Mouse (Mus musculus) limb, embryonic 14.5 days (tissue): ENCODE results near the gene Sdccag8. TPM values are rescaled to one million over a fixed set of nuclear protein-coding genes. Genes with fewer than 3 reads are reported as not detected.

ENCODE experiments used
- ATAC-seq: fragments of 200-750 bp; cut with Nextera tagmentation; 2 replicates; pipeline ENCODE4 v1.8.0; 2017; ENCODE audit warnings: low read depth, moderate number of reproducible peaks, moderate TSS enrichment; ENCODE audit not compliant: low FRiP score
- DNase-seq: peaks from one replicate; pipeline ENCODE4 v3.0.0-alpha.2; 2015; ENCODE audit warnings: low spot score
- H3K27ac ChIP-seq: fragments of 300-500 bp; sonication (generic); replicated peaks from 2 replicates; pipeline ENCODE4 v1.5.1; 2014; ENCODE audit warnings: low read depth, mild to moderate bottlenecking, low read length, moderate library complexity, mixed read lengths
- H3K27me3 ChIP-seq: fragments of 300-500 bp; sonication (generic); 2 replicates; pipeline ENCODE4 v1.6.1; 2014; ENCODE audit warnings: low read length, mixed read lengths; ENCODE audit not compliant: control insufficient read depth, insufficient read depth
- H3K36me3 ChIP-seq: fragments of 300-500 bp; sonication (generic); 2 replicates; pipeline ENCODE4 v1.6.1; 2014; ENCODE audit warnings: mild to moderate bottlenecking, low read length, moderate library complexity, mixed read lengths; ENCODE audit not compliant: control insufficient read depth, insufficient read depth
- H3K4me1 ChIP-seq: fragments of 300-500 bp; sonication (generic); 2 replicates; pipeline ENCODE4 v1.6.1; 2014; ENCODE audit warnings: antibody characterized with exemption, low read length, mixed read lengths; ENCODE audit not compliant: control insufficient read depth, insufficient read depth
- H3K4me2 ChIP-seq: fragments of 300-500 bp; sonication (generic); replicated peaks from 2 replicates; pipeline ENCODE4 v1.6.1; 2014; ENCODE audit warnings: low read depth, mild to moderate bottlenecking, low read length, moderate library complexity; ENCODE audit not compliant: severe bottlenecking
- H3K4me3 ChIP-seq: fragments of 300-500 bp; sonication (generic); replicated peaks from 2 replicates; pipeline ENCODE4 v1.5.1; 2014; ENCODE audit warnings: low read length
- H3K9ac ChIP-seq: fragments of 300-500 bp; sonication (generic); 2 replicates; pipeline ENCODE4 v1.6.1; 2014; ENCODE audit warnings: mild to moderate bottlenecking, low read depth, low read length, moderate library complexity; ENCODE audit not compliant: severe bottlenecking
- H3K9me3 ChIP-seq: fragments of 300-500 bp; sonication (generic); 2 replicates; pipeline ENCODE4 v1.6.1; 2016; ENCODE audit warnings: low read length; ENCODE audit not compliant: control insufficient read depth
- POLR2A ChIP-seq: fragments of 200-500 bp; IDR thresholded peaks from 2 replicates; pipeline ENCODE4 v1.8.0; 2012; ENCODE audit warnings: inconsistent platforms, mild to moderate bottlenecking, moderate library complexity, borderline replicate concordance; ENCODE audit not compliant: insufficient read depth, insufficient read length; ENCODE audit errors: extremely low read depth
- WGBS: fragments of 180-500 bp; shearing (Covaris S2); extraction: QIAGEN DNeasy Blood & Tissue Kit; methylation state at CpG from one replicate; pipeline ENCODE4 v1.1.7; 2014; 5-methylcytosine and 5-hydroxymethylcytosine counted together
- polyA plus RNA-seq, 2 experiments: library from polyadenylated mRNA; depleted of rRNA in 1 of 2; stranded (reverse) in 1 of 2; unstranded in 1 of 2; fragments of >200 nt; fragmentation: Nextera tagmentation in 1 of 2; extraction: Ambion mirVana in 1 of 2; gene quantifications; 2 replicates each; pipeline versions ENCODE4 v1.2.1 to v1.2.3; 2012 to 2014

The Sdccag8 gene
- polyA plus RNA-seq, 2 experiments, result 8.5 to 15.8 TPM

DNA sequence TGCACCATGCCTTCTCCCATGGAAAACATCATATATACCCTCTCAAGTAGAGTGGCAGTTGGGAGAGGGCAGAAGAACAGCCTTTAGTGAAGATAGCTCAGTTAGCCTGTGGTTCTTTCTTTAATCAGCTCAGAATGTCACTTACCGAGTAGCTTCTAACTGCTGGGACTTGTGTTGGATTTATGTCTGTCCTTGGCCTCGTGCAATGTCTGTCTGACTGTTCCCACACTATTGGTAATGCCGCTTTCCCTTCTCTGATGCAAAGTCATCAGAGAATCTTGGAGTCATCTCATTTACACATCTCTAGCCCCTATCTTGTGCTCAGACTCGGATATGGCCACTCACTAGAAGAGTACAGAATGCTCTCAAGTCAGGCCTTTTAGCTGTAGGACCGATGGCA is 128.7 kb downstream of the Sdccag8 start:
- WGBS, result 96% methylated on average over 5 of the region's 5 CpGs
- Histone ChIP-seq H3K27me3 (no peaks in the 10 kb centered on the region), H3K9me3 (no peaks in the 10 kb centered on the region), H3K4me2 (no peak overlapping the region), H3K27ac (no peak overlapping the region), H3K9ac (no peak overlapping the region), H3K4me1 (no peaks in the 10 kb centered on the region), H3K36me3 (no peaks in the 10 kb centered on the region), H3K4me3 (no peak overlapping the region)
- DNase-seq (no peak), ATAC-seq (no peak)
- no peak for TF ChIP-seq POLR2A

DNA sequence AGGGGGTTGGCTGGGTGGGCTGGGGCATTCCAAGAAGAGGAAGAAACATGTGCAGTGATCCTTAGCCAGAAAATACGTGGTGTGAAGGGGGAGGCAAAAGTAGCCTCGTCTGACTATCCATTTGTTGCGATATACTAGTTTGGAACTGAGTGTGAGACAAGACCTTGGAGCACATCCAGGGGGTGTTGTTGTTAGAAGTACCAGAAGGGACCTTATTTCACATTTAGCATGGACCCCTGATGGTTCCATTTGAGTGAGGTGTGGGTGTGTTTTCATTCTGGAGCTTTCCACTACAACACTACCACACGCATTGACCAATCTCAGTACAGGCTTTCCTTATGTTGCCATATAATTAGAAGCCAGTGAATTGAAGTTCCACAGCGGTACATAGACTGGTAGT is 129.5 kb downstream of the Sdccag8 start:
- DNase-seq (no peak), ATAC-seq (no peak)
- Histone ChIP-seq H3K27me3 (no peaks in the 10 kb centered on the region), H3K27ac (no peak overlapping the region), H3K9ac (no peak overlapping the region), H3K9me3 (no peaks in the 10 kb centered on the region), H3K4me1 (no peaks in the 10 kb centered on the region), H3K4me2 (no peak overlapping the region), H3K4me3 (no peak overlapping the region), H3K36me3 (no peaks in the 10 kb centered on the region)
- 77% methylated on average over 5 of the region's 5 CpGs for WGBS
- no peak for TF ChIP-seq POLR2A

DNA sequence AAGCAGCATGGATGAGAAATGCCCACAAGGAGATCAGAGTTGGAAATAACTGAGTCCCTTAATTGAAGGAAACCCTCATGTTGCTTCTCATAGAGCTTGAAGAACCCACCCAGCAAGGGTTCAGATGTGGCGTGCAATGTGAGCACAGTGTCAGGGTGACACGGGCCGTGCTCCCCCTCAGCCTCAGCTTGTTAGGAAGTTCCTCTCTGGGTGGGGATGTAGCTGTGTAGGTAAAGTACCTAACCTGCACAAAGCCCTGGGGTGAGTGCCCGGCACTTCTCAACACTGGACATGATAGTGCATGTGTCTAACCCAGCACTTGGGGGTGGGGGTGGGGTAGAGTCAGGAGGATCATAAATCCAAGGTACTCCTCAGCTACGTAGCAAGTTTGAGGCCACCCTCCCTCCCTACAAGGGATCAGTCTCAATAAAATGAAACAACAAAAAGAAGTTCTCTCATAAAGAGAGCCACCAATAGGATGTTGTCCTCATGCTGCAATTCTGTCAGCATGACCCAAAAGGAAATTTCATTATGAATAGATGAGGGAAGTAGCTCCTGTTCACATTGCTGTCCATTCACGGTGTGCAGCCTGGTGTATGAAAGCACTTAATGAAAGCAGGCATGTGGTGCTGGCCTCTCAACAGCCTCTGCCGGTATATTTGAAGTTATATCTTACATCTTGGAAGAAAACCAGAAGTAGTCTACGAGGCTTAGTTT is 130.2 kb downstream of the Sdccag8 start:
- ATAC-seq (no peak), DNase-seq (no peak)
- Histone ChIP-seq H3K4me3 (no peak overlapping the region), H3K4me2 (no peak overlapping the region), H3K27me3 (no peaks in the 10 kb centered on the region), H3K4me1 (no peaks in the 10 kb centered on the region), H3K9me3 (no peaks in the 10 kb centered on the region), H3K9ac (no peak overlapping the region), H3K36me3 (no peaks in the 10 kb centered on the region), H3K27ac (no peak overlapping the region)
- WGBS, result 64% methylated on average over 8 of the region's 8 CpGs
- TF ChIP-seq POLR2A, result no peak

DNA sequence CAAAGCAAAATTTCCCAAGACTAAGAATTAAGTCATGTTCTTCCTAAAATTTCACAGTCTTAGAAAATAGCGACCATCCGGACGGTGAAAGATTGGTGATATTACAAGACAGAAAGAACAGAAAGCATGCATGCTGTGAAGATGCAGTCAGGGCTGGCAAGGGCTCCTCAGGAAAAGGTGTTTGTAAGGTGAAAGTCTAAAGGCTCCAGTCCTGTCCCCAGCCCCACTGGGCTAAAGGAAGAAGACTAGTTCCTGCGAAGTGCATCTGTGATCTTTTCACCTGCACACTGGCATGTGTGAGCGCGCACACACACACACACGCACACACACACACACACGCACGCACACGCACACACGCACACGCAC is 130.7 kb downstream of the Sdccag8 start:
- no peak for ATAC-seq
- TF ChIP-seq POLR2A, result no peak

DNA sequence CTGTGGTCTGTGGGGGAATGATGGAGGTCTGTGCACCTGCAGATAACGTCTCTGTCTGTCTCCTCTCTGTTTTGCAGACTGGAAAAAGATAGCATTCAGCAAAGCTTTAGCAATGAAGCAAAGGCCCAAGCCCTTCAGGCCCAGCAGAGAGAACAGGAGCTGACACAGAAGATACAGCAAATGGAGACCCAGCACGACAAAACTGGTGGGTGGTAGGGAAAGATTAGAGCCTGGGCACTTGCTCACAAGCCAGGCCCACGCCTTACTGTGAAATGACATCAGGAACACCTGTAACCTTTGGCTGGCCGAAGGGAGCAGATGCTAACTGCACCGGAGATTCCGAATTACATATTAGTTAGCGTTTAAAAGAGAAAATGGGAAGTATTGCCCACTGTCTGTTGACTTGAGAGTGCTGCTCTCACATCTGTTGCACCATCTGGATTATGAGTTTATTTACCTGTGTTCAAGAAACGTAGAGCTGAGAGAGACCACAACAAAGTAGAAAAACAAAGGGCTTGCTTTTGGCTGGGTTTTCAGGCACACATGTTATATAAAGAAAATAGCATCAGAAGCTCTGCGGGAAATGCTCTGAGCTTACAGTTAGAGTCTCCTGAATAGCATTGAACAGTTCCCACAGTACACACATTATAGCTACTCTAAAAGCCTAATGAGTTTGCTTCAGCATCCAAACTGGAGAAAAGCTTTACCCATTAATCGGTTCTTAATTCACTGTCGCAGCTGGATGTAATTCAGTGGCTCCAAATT is 131.8 kb downstream of the Sdccag8 start:
- Histone ChIP-seq H3K4me2 (no peak overlapping the region), H3K36me3 (no peaks in the 10 kb centered on the region), H3K9me3 (no peaks in the 10 kb centered on the region), H3K4me1 (no peaks in the 10 kb centered on the region), H3K9ac (no peak overlapping the region), H3K4me3 (no peak overlapping the region), H3K27ac (no peak overlapping the region), H3K27me3 (no peaks in the 10 kb centered on the region)
- DNase-seq (no peak), ATAC-seq (no peak)
- TF ChIP-seq POLR2A, result no peak
- 71% methylated on average over 11 of the region's 11 CpGs for WGBS

More for the DNA sequence above, 130.7 kb downstream of the Sdccag8 start:
- no peak overlapping the region for H3K4me2 ChIP-seq
- 78% methylated on average over 12 of the region's 12 CpGs for WGBS
- H3K27me3 ChIP-seq, result no peaks in the 10 kb centered on the region
- no peaks in the 10 kb centered on the region for H3K4me1 ChIP-seq
- H3K27ac ChIP-seq, result no peak overlapping the region
- no peaks in the 10 kb centered on the region for H3K36me3 ChIP-seq
- H3K4me3 ChIP-seq, result no peak overlapping the region
- H3K9ac ChIP-seq, result no peak overlapping the region
- no peak for DNase-seq
- H3K9me3 ChIP-seq, result no peaks in the 10 kb centered on the region
